Mouse (Mus musculus) kidney, postnatal 10 days (tissue): ENCODE measurements around the gene Utp11.

Experiments used
- DNase-seq: peaks from one replicate; pipeline ENCODE4 v3.0.0; 2021; ENCODE audit warnings: mixed read lengths

Utp11 gene

DNA sequence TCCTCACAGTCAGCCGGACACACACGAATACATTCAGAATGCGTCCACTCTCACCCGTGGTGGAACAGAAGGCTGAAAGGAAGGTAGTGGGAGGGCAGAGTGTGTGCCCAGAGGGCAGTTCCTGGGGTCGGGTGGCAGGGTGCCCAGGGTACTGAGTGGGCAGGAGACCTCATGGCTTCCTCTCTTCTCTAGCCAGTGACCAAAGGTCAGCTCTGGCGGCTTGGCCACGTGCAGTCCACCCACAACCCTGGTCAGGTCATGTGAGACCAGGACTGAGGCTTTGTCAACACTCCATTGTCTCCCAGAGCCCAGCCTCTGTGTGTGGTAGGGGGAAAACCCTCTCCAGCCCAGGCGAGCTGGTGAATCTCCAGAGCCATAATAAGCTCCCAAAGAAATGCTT is 23.2 kb downstream of the Utp11 start:
- DNase-seq, result peak; percentile 51

DNA sequence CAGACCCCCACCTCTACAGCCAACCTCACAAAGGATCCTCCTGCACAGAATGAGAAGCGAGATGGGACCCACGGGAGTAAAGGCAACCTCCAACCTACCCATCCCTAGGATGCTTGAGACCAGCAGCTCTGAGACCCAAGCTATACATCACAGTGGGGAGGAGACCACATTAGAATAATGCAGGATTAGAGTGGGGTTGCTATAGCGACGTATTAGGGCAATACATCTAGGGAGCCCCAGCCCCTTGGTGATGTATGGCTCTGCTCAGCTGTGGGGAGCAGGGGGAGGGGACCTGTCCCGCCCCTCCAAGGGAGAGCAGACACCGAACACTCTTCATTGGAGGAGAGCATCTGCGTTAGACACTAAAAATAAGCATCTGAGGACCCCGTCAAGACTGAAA is 25.3 kb downstream of the Utp11 start:
- no peak for DNase-seq

DNA sequence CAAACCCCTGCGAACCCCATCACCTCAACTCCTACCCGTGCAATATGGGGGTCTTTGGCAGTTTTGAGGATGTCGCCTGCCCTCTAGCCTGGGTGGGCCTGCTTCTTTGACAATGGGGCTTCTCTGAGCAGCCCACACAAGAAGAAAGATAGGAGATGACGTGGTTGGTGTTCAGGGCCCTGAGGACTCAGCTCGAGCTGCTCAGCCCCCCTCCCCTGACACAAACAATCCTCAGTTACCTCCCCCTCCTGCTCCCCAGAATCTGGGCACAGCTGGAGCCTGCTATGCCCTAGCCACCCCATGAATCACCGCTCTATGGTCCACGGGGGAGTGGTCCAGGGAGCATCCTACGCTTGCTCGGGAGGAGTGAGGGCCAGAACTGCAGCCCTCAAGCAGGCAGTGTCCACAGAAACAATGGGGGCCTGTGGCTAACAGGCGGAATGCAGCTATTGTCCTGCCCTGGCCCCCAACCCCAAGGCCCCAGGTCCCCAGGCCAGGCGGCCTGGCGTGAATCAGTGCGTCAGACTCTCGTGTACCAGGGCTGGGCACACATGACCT is 25.8 kb downstream of the Utp11 start:
- no peak for DNase-seq

DNA sequence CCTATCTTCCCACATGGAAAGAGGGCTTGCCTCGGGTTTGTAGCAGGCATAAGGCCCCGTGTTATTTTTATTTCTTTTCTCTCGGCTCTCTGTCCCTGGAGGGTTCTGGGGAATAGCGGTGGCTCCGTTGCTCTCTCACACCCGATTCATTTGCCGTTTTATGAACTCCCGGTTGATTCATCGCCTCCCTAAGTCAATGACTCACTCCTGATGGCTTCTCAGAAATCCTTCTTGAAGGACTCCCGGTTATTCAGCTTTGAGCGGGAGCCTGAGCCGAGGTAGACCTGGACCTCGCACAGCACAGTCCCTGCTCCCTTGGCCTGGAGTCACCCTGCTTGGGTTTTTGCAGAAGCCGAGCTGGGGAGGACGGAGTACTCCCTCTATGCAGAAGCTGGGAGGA is 28.8 kb downstream of the Utp11 start:
- DNase-seq, result no peak

DNA sequence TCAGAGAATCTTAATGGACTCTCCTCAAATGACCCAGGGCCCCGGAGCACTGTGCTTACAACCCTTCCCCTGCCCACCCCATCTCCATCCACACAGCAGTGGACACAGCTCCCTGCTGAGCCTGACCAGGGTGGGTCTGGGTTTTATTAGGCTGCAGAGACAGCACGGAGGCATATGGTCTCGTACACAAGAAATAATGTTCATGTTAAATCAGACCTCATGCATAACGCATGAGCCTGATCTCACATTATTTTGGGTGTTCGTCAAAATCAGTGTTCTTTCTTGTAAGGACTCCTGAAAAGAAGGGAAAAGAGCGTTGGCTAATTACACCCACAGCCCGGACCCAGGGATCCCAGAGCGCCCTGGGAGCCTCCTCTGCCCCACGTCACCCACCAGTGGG is 29.2 kb downstream of the Utp11 start:
- DNase-seq, result no peak

DNA sequence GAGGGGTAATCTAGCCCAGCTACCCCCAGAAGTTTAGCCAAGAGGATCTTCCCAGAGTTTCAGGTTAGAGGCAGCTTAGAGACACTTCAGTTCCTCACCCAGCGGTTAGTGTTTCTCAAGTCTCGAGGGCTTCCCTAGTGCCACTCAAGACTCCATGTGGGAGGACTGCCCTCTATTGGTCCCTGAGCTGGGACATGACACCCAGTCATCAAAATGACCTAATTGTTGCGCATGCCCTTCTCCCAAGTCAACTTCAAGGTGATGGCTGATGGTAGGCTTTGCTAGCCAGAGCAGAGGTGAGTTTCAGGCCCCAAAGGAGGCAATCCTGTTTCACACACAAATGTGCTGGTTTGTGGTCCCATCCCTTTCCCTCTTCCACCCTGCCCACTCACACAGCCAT is 30.4 kb downstream of the Utp11 start:
- peak; percentile 42 for DNase-seq

DNA sequence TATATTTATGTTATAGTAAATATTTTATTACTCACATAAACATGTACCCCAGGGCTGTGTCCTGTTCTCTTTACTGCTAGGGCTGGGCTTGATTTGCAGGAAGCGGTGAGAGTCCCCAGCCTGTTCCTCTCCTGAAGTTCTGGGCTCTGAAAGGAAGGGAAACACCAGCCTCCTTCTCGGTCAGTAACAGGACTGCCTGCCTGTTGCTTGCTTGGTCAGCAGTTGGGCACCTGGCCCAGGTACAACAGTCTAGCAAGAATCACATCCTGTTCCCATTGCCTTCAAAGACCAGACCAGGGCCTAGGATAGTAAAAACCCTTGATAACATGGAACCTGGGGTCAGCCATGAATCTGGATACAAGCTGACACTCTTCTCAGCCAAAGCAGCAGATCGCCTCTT is 32.8 kb downstream of the Utp11 start:
- DNase-seq, result no peak

DNA sequence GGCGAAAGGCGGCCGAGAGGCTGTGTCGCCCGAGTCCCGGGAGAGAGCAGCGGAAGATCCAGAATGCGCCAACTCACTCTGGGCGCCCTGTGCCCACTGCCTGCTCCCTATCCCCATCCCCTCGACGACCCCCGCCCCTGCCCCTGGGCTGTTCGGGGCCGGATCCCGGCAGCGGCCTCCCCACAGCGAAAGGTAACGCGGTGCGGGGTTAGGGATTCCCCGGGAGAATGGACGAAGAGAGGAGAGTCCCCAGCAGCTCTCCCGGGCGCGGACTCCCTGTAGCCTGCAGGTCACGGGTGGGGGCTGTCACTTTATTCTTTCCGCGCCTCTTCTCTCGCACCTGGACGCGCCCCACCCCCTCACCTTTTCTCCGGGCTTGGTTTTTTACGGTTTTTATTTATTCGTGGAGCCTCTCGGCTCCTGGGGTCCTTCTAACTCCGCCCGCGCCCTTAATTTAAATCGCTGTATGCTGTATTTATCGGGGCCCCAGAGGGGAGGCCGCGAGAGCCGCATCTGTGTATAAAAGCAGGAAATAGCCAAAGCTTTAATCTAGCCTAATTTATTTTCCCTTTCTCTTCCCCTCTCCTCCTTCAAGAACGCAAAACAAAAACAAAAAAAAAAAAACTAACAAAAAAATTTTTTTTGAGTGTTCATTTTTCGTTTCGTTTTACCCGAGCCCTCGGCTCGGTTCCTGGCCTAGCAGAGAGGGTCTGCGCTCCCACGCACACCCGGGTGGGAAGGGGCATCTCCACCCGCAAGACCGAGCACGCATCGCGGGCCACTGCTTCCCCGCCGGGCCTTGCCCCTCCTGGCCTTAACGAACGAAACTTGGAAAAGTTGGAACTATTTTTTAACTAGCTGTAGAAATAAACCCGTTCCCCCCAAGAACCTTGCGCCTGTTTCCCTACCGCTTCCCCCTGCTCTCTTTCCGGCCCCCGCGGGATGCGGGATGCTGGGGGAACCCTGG is 33.9 kb downstream of the Utp11 start:
- peak; percentile 31 for DNase-seq

DNA sequence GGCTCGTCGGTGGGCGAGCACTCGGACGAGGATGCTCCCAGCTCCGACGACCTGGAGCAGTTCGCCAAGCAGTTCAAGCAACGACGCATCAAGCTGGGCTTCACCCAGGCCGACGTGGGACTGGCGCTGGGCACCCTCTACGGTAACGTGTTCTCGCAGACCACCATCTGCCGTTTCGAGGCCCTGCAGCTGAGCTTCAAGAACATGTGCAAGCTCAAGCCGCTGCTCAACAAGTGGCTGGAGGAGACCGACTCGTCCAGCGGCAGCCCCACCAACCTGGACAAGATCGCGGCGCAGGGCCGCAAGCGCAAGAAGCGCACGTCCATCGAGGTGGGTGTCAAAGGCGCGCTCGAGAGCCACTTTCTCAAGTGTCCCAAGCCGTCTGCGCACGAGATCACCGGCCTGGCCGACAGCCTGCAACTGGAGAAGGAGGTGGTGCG is 35.0 kb downstream of the Utp11 start:
- peak; percentile 19 for DNase-seq

DNA sequence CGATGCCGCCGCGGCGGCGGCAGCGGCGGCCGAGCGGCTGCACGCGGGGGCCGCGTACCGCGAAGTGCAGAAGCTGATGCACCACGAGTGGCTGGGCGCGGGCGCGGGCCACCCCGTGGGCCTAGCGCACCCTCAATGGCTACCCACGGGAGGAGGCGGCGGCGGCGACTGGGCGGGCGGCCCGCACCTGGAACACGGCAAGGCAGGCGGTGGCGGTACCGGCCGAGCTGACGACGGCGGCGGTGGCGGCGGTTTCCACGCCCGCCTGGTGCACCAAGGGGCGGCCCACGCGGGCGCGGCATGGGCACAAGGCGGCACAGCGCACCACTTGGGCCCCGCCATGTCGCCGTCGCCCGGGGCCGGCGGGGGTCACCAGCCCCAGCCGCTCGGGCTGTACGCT is 35.6 kb downstream of the Utp11 start:
- peak; percentile 30 for DNase-seq

DNA sequence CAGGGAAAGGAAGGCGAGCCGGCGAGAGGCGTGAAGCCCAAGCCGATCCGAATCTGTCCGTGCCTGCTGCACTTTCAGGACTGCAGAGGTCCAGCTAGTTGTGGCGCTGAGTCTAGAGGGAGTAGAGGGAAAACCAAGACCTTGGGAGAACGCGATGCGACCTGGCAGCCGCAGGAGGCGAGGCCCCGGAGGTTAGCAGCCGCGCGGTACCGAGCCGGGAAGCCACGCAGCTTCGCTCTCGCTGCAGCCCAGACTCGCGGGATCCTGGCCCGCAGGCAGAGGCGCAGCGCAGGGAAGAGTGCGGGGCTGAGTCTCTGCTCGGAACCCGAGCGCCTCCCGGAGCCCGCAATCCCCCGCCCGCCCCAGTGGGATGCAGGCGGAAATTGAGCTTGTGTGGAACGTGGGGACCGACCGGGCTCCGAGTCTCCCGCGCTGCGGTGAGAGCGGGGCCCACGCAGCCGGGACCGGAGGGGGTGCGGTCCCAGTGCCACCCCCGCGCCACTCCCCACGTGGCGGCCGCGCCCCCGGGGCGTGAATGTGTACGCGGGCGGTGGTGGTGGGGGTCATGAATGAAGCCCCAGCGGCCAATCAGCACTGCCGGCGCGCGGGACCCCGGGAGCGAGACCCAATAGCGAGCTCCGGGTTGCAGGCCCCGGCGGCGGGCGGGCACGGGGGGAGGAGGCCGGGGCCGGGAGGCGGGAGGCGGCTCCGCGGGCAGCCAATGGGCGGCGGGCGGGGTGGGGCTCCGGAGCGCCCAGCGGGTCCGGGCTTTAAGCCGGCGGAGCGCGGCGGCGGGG is 36.3 kb downstream of the Utp11 start:
- peak; percentile 91 for DNase-seq

DNA sequence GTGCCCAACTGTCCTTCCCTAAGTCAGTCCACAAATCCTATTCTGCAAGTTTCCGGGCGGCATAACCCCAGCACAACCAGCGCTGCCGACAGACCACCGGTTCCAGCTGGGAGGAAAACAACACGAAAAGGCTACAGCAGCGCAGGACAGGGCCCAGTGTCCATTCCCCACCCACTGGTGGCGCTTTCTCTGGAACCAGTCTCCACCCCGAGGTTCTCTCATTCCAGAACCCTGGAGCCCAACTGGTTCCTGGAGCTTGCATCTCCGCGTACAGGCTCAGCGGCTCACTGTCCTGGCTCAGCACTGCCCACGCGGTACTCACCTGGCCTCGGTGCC is 36.9 kb downstream of the Utp11 start, which contains the start of gene Pou3f1:
TSS of gene Pou3f1 (plus strand) at position 290 of the 336 bp plus-strand sequence.
- no peak for DNase-seq

DNA sequence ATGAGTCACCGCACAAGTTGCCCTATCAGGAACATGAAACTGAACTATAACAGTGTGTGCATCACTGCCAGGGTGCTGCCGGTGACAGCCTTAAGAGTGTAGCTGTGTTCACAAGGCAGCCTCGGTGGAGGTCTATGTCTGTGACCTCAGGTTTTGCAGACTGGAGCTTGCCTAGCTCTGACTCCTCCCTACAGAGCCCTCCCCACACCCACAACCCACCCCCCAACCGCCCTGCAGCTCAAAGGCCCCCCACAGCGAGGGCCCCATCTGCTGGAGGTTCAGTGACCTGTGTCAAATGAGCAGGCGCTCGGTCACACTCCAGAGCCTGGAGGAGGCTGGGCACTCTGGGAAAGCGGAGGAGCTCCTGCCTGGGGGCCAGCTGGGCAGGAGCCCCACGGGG is 40.5 kb downstream of the Utp11 start:
- peak; percentile 59 for DNase-seq

DNA sequence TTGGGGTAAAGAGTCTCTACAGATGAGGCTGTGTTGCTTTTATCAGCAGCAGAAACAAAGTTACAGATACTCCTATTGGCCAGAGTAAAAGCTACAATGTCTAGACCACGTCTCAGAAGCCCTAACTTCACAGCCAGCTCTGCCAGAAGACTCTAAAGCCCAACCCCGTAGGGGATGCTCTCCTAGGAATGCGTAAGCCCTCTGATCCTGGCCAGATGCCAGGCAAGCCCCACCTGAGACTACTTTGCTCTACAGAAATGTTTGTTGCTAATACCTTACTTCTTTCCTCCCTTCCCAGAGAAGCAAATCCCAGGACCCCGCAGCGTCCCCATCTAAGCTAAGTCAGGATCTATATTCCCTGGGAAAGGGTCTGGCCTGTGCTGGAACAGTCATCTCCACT is 45.5 kb downstream of the Utp11 start:
- no peak for DNase-seq

DNA sequence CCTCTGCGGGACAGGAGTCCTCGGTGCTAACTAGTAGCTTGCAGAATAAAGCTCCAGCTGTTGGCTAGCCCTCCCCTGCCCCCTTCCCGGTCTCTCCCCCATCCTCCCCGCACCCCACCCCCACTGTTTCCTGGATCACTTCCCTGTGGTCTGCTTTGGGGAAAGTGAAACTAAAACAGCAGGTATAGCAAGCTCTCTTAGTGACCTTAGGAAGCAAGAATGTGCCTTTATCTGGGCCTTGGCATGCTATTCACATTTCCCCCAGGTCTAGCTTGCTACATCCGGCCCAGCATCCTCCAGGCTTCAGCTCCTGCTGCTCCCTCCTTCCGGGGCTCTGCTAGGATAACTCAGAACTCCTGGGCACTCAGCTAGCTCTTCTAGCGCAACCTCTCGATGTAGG is 46.8 kb downstream of the Utp11 start:
- DNase-seq, result peak; percentile 55

DNA sequence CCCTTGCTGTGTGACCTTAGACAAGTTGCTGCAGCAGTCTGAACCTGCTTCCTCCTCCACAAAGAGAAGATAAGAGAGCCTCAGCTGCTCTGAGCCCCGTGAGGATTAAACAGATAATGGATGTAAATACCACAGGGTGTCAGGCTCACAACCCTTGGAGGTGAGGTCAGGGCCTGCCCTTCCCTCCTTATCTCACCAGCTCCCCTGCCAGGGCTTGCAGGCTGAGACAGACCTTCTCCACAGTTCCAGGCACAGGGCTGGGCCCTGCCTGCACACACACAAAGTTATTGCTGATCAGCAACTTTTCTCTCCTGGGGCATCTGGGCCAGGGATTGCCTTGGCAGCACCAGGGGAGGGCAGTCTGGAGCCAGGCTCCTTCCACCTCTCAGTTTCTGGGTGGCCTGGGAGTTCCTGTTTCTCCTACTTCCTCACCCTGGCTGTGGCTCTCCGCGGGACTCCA is 48.4 kb downstream of the Utp11 start:
- peak; percentile 23 for DNase-seq

DNA sequence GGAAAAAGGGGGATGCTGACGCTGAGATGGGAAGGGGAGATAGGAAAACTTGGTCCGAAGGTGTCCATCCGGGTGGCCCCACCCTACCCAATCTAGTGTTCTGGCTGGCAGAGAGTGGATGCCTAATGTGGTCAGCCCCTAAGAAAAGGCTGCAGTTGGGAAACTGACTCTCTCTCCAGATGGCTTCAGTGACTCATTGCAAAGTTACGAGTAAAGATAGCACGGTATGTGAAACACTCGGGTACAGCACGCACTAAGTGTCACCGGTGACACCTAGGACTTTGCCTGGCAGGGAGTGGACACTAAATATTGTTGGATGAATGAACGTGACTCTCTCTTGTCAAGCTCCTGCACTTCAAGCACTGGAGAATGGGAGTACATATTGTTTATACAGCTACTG is 49.5 kb downstream of the Utp11 start:
- DNase-seq, result no peak

DNA sequence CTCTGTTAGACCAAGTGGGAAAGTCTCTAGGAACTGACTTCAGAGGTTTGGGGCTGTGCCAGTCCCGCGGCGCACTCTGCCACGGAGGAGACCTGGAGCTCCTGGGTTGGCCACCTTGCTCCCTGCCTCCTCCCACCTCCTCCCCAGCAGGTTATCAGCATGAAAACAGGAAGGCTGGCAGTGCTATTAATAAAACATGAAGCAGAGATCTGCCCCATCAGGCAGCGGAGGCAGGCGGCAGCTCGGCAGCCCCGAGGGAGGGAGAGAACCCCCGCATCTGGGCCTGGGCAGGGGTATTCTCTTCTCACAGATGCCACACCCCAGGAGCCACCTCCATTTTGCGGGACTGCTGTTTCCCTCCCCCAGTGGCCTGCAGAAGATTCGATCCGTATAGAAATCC is 53.7 kb downstream of the Utp11 start:
- DNase-seq, result no peak

DNA sequence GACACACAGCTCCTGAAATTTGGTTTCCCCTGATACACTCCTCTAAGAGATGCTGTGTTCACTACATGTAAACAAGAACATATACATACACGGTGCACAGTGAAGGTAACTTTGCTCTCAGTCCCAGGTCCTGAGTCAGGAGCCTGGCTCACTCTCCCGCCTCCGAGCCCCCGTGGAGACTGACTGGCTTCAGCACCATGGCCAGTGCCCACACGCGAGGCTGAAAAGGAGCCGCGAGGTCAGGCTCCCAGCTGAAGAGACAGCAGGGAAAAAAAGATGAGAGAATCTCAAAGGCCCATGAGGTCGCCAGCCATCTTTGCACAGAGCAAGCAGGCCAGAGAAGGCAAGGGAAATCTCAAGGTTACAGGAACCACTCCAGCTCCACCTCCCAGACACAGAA is 60.1 kb downstream of the Utp11 start:
- peak; percentile 82 for DNase-seq

DNA sequence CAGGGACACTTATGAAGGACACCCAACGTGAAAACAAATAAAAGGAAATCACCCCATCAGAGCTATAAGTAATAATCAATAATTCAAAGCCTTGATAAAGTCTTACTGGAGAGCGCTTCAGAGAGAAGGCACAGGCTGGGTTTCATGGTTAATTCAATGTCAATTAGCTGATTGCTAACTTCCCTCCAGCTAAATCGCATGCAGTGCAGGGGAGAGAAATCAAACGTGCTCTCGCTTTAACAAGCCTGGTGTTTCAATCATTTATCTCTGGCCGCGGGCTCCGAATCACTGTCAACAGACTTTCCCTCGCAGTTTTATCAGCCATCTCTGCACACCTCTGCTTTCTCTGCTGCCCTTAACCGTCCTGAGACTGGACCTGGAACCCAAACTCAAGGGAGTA is 60.5 kb downstream of the Utp11 start:
- DNase-seq, result no peak

DNA sequence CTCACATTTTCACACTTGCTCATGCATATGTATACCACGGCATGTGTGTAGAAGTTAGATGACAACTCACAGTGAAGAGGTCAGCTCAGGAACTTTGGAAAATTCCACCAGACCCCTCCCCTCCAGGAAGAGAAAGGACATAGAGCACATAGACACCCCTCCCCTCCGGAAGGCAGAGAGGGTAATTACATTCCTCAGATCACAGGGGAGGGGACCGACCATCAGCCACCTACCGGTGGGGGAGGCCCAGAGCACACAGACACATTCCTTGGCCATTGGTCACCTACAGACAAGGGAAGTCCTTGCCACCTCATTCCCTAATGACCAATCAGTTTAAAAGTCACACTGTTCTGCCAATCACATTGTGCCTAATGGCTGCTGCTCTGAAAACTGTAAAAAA is 61.9 kb downstream of the Utp11 start:
- no peak for DNase-seq
